Mouse (Mus musculus) brain, embryonic 14.5 days (tissue): ENCODE results near the gene Smim24.

Source experiments
- CTCF ChIP-seq: fragments of 200-500 bp; IDR thresholded peaks from 2 replicates; pipeline ENCODE4 v1.5.1; 2012; ENCODE audit warnings: inconsistent platforms, mild to moderate bottlenecking, moderate library complexity, borderline replicate concordance; ENCODE audit not compliant: insufficient read depth, insufficient read length; ENCODE audit errors: extremely low read depth
- POLR2A ChIP-seq: fragments of 200-500 bp; IDR thresholded peaks from 2 replicates; pipeline ENCODE4 v1.6.1; 2012; ENCODE audit warnings: mild to moderate bottlenecking, inconsistent platforms, borderline replicate concordance; ENCODE audit not compliant: poor library complexity, insufficient read depth, insufficient read length, severe bottlenecking; ENCODE audit errors: extremely low read depth

DNA sequence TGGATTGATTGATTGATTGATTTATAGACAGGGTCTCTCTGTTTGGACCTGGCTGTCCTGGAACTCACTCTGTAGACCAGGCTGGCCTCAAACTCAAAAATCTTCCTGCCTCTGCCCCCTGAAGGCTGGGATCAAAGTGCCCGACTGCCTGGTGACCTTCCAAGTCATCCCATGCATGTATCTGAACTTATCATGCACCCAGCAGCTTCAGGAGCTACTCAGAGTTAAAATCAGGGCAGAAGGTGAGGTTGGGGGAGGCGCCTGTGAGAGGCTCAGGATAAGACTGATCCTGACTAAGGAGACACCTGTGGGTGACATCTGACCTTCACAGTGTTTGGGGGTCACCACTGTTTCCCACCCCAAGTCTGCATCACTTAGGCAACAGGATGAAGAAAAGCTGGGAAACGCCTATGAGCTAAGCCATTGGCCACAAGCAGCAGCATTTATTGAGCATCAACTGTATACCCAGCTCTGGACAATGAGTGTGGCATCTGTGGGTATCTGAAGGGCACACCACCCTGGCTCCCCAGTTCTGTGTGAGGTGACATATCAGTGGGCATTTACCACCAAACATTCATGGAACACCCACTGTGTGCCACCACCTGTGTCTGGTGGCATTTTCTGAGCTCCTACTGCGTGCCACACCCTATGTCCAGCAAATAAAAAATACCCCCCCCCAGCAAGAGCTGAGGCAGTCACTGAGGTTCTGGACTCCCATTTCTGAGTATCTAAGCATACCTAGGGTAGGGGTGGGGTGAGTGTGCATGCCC lies 30.8 kb downstream of the Smim24 start:
- TF ChIP-seq CTCF, result no peak
- TF ChIP-seq POLR2A, result no peak
